Mouse (Mus musculus): ENCODE results near the gene Aqp7.

Gene Aqp7

GRCm38 (mm10) chr4:41000842-41001639 is 46.9 kb downstream of the Aqp7 start:
- DNase-seq (ENCODE audit: low read depth in 2 of 2, low spot score in 2 of 2) = no peak

DNA sequence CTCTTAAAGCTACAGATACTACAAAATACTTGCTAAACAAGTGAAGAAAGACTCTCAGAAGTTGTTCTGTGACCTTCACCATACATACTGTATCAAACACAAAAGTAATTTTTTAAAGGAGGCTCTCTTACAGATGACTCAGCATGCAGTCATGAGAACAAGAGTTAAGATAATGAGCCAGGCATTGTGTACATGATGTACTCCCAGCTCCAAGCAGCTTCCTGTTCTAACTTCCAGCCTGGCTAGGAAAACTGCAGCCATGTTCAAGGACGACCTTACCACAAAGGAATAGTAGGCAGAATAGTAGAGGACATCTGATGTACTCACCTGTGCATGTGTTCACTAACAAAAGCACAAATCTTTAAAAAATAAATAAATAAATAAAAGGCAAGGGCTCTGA is 47.7 kb downstream of the Aqp7 start:
- no peak for DNase-seq (ENCODE audit: low read depth in 2 of 2, low spot score in 2 of 2)

GRCm38 (mm10) chr4:40997916-40998315 is 50.0 kb downstream of the Aqp7 start:
- no peak for DNase-seq (ENCODE audit: low read depth in 2 of 2, low spot score in 2 of 2)

DNA sequence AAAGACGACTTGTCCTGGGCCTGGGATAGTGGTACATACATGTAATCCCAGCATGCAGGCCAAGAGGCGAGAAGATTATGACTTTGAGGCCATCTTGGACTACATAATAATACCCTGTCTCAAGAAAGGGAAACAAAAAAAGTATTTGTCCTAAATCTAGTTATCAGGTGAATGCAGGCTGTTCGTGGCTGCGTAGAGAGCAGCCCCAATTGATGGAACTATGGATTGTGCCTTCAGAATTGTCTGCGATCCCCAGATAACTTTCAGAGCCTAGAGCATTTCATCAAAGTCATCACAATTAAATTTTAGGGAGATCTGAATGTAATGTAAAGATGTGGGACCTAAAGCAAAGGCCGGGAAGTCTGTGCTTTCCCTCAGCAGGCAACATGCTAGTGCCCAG is 51.6 kb downstream of the Aqp7 start:
- DNase-seq (ENCODE audit: low read depth in 2 of 2, low spot score in 2 of 2) = no peak

DNA sequence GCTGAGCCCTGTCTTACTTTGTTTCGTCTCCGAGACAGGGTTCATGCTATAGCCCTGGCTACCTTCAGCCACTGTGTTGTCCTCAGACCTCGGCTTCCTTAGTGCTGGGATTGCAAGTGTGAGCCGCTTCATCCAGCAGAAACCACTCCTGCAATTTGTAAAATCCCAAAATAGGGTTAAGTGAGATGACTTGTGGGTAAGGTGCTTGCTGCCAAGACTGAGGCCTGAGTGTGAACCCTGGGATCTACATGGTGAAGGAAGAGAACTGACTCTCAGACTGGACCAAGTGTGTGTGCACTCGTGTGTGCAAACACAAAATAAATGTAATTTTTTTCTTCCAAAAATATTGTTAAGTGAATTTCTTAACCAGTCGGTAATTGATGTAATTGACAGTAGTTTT is 58.3 kb downstream of the Aqp7 start:
- no peak for DNase-seq (ENCODE audit: low read depth in 2 of 2, low spot score in 2 of 2)

DNA sequence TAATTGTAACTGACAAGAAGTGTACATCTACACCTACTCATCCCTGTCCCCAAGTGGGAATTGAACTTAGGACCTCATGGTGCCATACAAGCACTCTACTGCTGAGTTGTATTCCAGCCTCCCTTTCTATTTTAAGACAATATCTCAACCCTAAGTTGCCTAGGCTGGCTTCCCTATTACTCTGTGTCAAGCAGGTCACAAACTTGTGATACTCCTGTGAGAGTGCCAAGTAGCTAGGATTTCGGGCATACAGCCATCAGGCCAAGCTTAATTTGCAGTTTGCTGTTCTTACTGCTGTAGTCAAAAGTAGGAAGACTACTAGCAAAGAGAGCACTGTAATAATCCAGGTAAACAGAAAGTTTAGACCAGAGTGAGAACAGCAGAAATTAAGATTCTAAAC is 64.3 kb downstream of the Aqp7 start:
- DNase-seq (ENCODE audit: low read depth in 2 of 2, low spot score in 2 of 2) = no peak

Data from CD8-positive naive resting alpha-beta T cell, adult 2 months (primary cell).